Mouse (Mus musculus) hindbrain, embryonic 11.5 days (tissue): ENCODE results near the gene Irs1. TPM values are rescaled to one million over a fixed set of nuclear protein-coding genes. Genes with fewer than 3 reads are reported as not detected.

Experiments used
- ATAC-seq: fragments of 200-750 bp; cut with Nextera tagmentation; 2 replicates; pipeline ENCODE4 v1.8.0; 2017; ENCODE audit warnings: mild to moderate bottlenecking, moderate TSS enrichment, moderate library complexity; ENCODE audit not compliant: low FRiP score
- DNase-seq: peaks from one replicate; pipeline ENCODE4 v3.0.0-alpha.2; 2015; ENCODE audit warnings: low spot score
- H3K27ac ChIP-seq: fragments of 300-500 bp; sonication (generic); 2 replicates; pipeline ENCODE4 v1.5.1; 2014; ENCODE audit warnings: mild to moderate bottlenecking, low read depth, low read length
- H3K27me3 ChIP-seq: fragments of 300-500 bp; sonication (generic); 2 replicates; pipeline ENCODE4 v1.6.1; 2014; ENCODE audit warnings: mild to moderate bottlenecking, low read length, moderate library complexity, mixed read lengths; ENCODE audit not compliant: control insufficient read depth, insufficient read depth
- H3K36me3 ChIP-seq: fragments of 300-500 bp; sonication (generic); 2 replicates; pipeline ENCODE4 v1.6.1; 2014; ENCODE audit warnings: mild to moderate bottlenecking, low read length, moderate library complexity, mixed read lengths; ENCODE audit not compliant: control insufficient read depth, insufficient read depth
- H3K4me1 ChIP-seq: fragments of 300-500 bp; sonication (generic); replicated peaks from 2 replicates; pipeline ENCODE4 v1.6.1; 2014; ENCODE audit warnings: low read length, mixed read lengths; ENCODE audit not compliant: control insufficient read depth, insufficient read depth
- H3K4me2 ChIP-seq: fragments of 300-500 bp; sonication (generic); replicated peaks from 2 replicates; pipeline ENCODE4 v1.6.1; 2014; ENCODE audit warnings: mild to moderate bottlenecking, low read depth, low read length
- H3K4me3 ChIP-seq: fragments of 300-500 bp; sonication (generic); 2 replicates; pipeline ENCODE4 v1.5.1; 2014; ENCODE audit warnings: low read depth, low read length
- H3K9ac ChIP-seq: fragments of 300-500 bp; sonication (generic); 2 replicates; pipeline ENCODE4 v1.6.1; 2014; ENCODE audit warnings: low read depth, low read length
- H3K9me3 ChIP-seq: fragments of 300-500 bp; sonication (generic); 2 replicates; pipeline ENCODE4 v1.6.1; 2016; ENCODE audit warnings: low read length; ENCODE audit not compliant: control insufficient read depth
- WGBS: fragments of 180-500 bp; shearing (Covaris S2); extraction: QIAGEN DNeasy Blood & Tissue Kit; methylation state at CpG from one replicate; pipeline ENCODE4 v1.1.7; 2014; 5-methylcytosine and 5-hydroxymethylcytosine counted together
- polyA plus RNA-seq: library from polyadenylated mRNA; unstranded; fragments of >200 nt; fragmentation: Nextera tagmentation; extraction: Ambion mirVana; gene quantifications from 2 replicates; pipeline ENCODE4 v1.2.1, GENCODE M21; 2014

The Irs1 gene
- polyA plus RNA-seq, 1 experiment from 2014 or later: 7.4 TPM

GRCm38 (mm10) chr1:82232812-82233211, 58.4 kb downstream of the Irs1 start, which contains the start of gene Gm9747:
Gm9747 (plus strand) TSS chr1:82233112.
- H3K27me3 ChIP-seq: no peaks in the 10 kb centered on the region
- H3K27ac ChIP-seq: no peak within 1 kb of the TSS
- WGBS: 92% methylated on average over 3 of the region's 3 CpGs
- H3K9ac ChIP-seq: no peak within 1 kb of the TSS
- no peak within 1 kb of the TSS for H3K4me3 ChIP-seq
- H3K9me3 ChIP-seq: no peaks in the 10 kb centered on the region
- no peak for DNase-seq
- no peaks in the 10 kb centered on the region for H3K4me1 ChIP-seq
- no peak within 1 kb of the TSS for H3K4me2 ChIP-seq
- no peak for ATAC-seq
- no peaks in the 10 kb centered on the region for H3K36me3 ChIP-seq

- no peak for ATAC-seq
- DNase-seq: no peak
- Histone ChIP-seq H3K9me3 (no peaks in the 10 kb centered on the region), H3K36me3 (no peaks in the 10 kb centered on the region), H3K27ac (no peak overlapping the region), H3K4me2 (no peak overlapping the region), H3K4me3 (no peak overlapping the region), H3K27me3 (no peaks in the 10 kb centered on the region), H3K9ac (no peak overlapping the region), H3K4me1 (no peaks in the 10 kb centered on the region)
Observed at GRCm38 (mm10) chr1:82228841-82229240, 62.4 kb downstream of the Irs1 start.

- no peak for ATAC-seq
- Histone ChIP-seq H3K9me3 (no peaks in the 10 kb centered on the region), H3K4me3 (no peak overlapping the region), H3K4me1 (no peaks in the 10 kb centered on the region), H3K27me3 (no peaks in the 10 kb centered on the region), H3K4me2 (no peak overlapping the region), H3K27ac (no peak overlapping the region), H3K9ac (no peak overlapping the region), H3K36me3 (no peaks in the 10 kb centered on the region)
- DNase-seq: no peak
- WGBS: 90% methylated on average over 5 of the region's 5 CpGs
Observed at GRCm38 (mm10) chr1:82223042-82223795, 68.0 kb downstream of the Irs1 start.

- H3K4me1 ChIP-seq: no peaks in the 10 kb centered on the region
- 82% methylated on average over 1 of the region's 1 CpGs for WGBS
- no peaks in the 10 kb centered on the region for H3K27me3 ChIP-seq
- no peak overlapping the region for H3K9ac ChIP-seq
- no peak for DNase-seq
- no peaks in the 10 kb centered on the region for H3K36me3 ChIP-seq
- no peak for ATAC-seq
- no peak overlapping the region for H3K4me2 ChIP-seq
- H3K9me3 ChIP-seq: no peaks in the 10 kb centered on the region
- no peak overlapping the region for H3K27ac ChIP-seq
- H3K4me3 ChIP-seq: no peak overlapping the region
Observed at GRCm38 (mm10) chr1:82221462-82221861, 69.8 kb downstream of the Irs1 start.

- H3K9me3 ChIP-seq: no peaks in the 10 kb centered on the region
- no peak for DNase-seq
- H3K27ac ChIP-seq: no peak overlapping the region
- no peak overlapping the region for H3K4me2 ChIP-seq
- no peak overlapping the region for H3K9ac ChIP-seq
- no peak overlapping the region for H3K4me3 ChIP-seq
- WGBS: 46% methylated on average over 12 of the region's 12 CpGs
- H3K4me1 ChIP-seq: no peaks in the 10 kb centered on the region
- H3K36me3 ChIP-seq: no peaks in the 10 kb centered on the region
- no peaks in the 10 kb centered on the region for H3K27me3 ChIP-seq
- no peak for ATAC-seq
Observed at GRCm38 (mm10) chr1:82220673-82221396, 70.4 kb downstream of the Irs1 start.

GRCm38 (mm10) chr1:82207511-82207910, 83.7 kb downstream of the Irs1 start:
- H3K9me3 ChIP-seq: no peaks in the 10 kb centered on the region
- no peak overlapping the region for H3K9ac ChIP-seq
- DNase-seq: no peak
- H3K4me2 ChIP-seq: no peak overlapping the region
- no peaks in the 10 kb centered on the region for H3K27me3 ChIP-seq
- no peaks in the 10 kb centered on the region for H3K36me3 ChIP-seq
- H3K27ac ChIP-seq: no peak overlapping the region
- H3K4me3 ChIP-seq: no peak overlapping the region
- ATAC-seq: no peak
- no peaks in the 10 kb centered on the region for H3K4me1 ChIP-seq
- 93% methylated on average over 5 of the region's 5 CpGs for WGBS

- DNase-seq (no peak), ATAC-seq (no peak)
- no peaks in the 10 kb centered on the region for H3K9me3 ChIP-seq
- no peaks in the 10 kb centered on the region for H3K4me1 ChIP-seq
- no peak overlapping the region for H3K9ac ChIP-seq
- no peak overlapping the region for H3K4me3 ChIP-seq
- 72% methylated on average over 7 of the region's 7 CpGs for WGBS
- no peak overlapping the region for H3K27ac ChIP-seq
- H3K4me2 ChIP-seq: no peak overlapping the region
- H3K36me3 ChIP-seq: no peaks in the 10 kb centered on the region
- H3K27me3 ChIP-seq: no peaks in the 10 kb centered on the region
Observed at GRCm38 (mm10) chr1:82200636-82201035, 90.6 kb downstream of the Irs1 start.

GRCm38 (mm10) chr1:82199918-82200317, 91.3 kb downstream of the Irs1 start:
- no peak overlapping the region for H3K4me2 ChIP-seq
- H3K9me3 ChIP-seq: no peaks in the 10 kb centered on the region
- H3K27ac ChIP-seq: no peak overlapping the region
- no peak overlapping the region for H3K4me3 ChIP-seq
- H3K9ac ChIP-seq: no peak overlapping the region
- H3K4me1 ChIP-seq: no peaks in the 10 kb centered on the region
- WGBS: 59% methylated on average over 1 of the region's 1 CpGs
- DNase-seq (no peak), ATAC-seq (no peak)
- H3K27me3 ChIP-seq: no peaks in the 10 kb centered on the region
- H3K36me3 ChIP-seq: no peaks in the 10 kb centered on the region

- ATAC-seq (no peak), DNase-seq (no peak)
- 59% methylated on average over 3 of the region's 3 CpGs for WGBS
Observed at GRCm38 (mm10) chr1:82191579-82191978, 99.6 kb downstream of the Irs1 start.

More at GRCm38 (mm10) chr1:82191579-82191978, 99.6 kb downstream of the Irs1 start:
- Histone ChIP-seq H3K4me3 (no peak overlapping the region), H3K36me3 (no peaks in the 10 kb centered on the region), H3K9me3 (no peaks in the 10 kb centered on the region), H3K9ac (no peak overlapping the region), H3K27me3 (no peaks in the 10 kb centered on the region), H3K27ac (no peak overlapping the region), H3K4me1 (no peaks in the 10 kb centered on the region), H3K4me2 (no peak overlapping the region)
